16 mouse cellular contexts compared by ENCODE assay signal in the genomic region with DNA sequence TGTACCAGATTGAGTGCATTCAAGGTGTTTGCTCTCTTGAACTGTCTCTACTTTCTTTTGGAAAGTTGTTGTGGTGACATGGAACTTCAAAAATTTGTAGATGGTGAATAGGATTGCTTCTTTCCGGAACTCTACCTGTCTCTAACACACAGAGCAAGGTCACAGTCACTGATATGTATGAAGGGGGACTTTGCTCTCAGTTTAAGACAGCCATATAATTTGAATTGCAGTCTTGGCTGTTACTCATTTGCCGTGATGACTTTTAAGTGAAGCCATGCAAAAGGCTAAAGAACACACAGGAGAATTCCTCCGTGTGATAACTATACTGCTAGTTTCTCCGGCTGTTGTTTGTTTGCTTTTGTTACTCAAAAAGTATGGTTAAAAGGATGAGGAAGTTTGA.
A peak's percentile ranks its signal among the peaks of the same experiment; 100 is the strongest.
DNase-seq lines count a peak whose midpoint lies in the region; ATAC-seq lines count a peak whose summit lies in the region.
"Had no signal": no experiment of that assay in that cellular context is flagged by ENCODE, and none has a peak within 500 bp of the region (broad histone marks: within the 10 kb centered on the region; RNA-seq: fewer than 3 reads in every experiment).

No protein-coding gene starts in this region.

- H3K9ac ChIP-seq in heart, embryonic 13.5 days = no peak overlapping the region
- H3K9ac ChIP-seq in limb, embryonic 12.5 days (replicated peaks) = no peak overlapping the region
- H3K9ac ChIP-seq in intestine, embryonic 16.5 days (ENCODE audit: low read depth, low read length) = no peak overlapping the region
- H3K9ac ChIP-seq: liver, embryonic 13.5 days; lung, embryonic 14.5 days had no signal

- 0 out of 2 replicates have a peak overlapping the region, but pooled peaks have one; percentile 54 for H3K27ac ChIP-seq in heart, embryonic 13.5 days (replicated peaks)
- peak overlapping the region; percentile 45 for H3K27ac ChIP-seq in limb, embryonic 12.5 days
- H3K27ac ChIP-seq in limb, embryonic 10.5 days = no peak overlapping the region
- peak overlapping the region; percentile 83 for H3K27ac ChIP-seq in intestine, embryonic 16.5 days (ENCODE audit: low read length)
- H3K27ac ChIP-seq: heart, embryonic 10.5 days; liver, embryonic 13.5 days had no signal

- ATAC-seq in heart, embryonic 13.5 days (ENCODE audit: extremely low read depth, insufficient number of reproducible peaks, low FRiP score, low TSS enrichment) = no peak
- ATAC-seq in limb, embryonic 12.5 days (ENCODE audit: insufficient number of reproducible peaks, insufficient read depth, low FRiP score, low TSS enrichment, low read depth) = no peak
- peak; percentile 62 for ATAC-seq in intestine, embryonic 16.5 days

- 49% methylated on average over 4 of the region's 4 CpGs for WGBS in heart, embryonic 13.5 days
- WGBS in limb, embryonic 12.5 days = 30% methylated on average over 4 of the region's 4 CpGs
- 46% methylated on average over 4 of the region's 4 CpGs for WGBS in limb, embryonic 10.5 days
- WGBS in intestine, embryonic 16.5 days = 40% methylated on average over 4 of the region's 4 CpGs

- no peaks in the 10 kb centered on the region for H3K9me3 ChIP-seq in heart, embryonic 13.5 days
- no peaks in the 10 kb centered on the region for H3K9me3 ChIP-seq in limb, embryonic 12.5 days
- H3K9me3 ChIP-seq in limb, embryonic 10.5 days (replicated peaks) = no peaks in the 10 kb centered on the region
- no peaks in the 10 kb centered on the region for H3K9me3 ChIP-seq in intestine, embryonic 16.5 days (ENCODE audit: control insufficient read depth, low read length)
- H3K9me3 ChIP-seq: heart, embryonic 10.5 days; liver, embryonic 13.5 days had no signal

- H3K4me1 ChIP-seq in heart, embryonic 13.5 days = peaks cover 51% of the 10 kb centered on the region
- H3K4me1 ChIP-seq in limb, embryonic 12.5 days (replicated peaks) = peaks cover 36% of the 10 kb centered on the region
- H3K4me1 ChIP-seq in limb, embryonic 10.5 days = peaks cover 28% of the 10 kb centered on the region
- peaks cover 3% of the 10 kb centered on the region; the same call in 1 of the 2 replicates for H3K4me1 ChIP-seq in intestine, embryonic 16.5 days (ENCODE audit: control insufficient read depth, insufficient read depth, low read length)

- H3K27me3 ChIP-seq in heart, embryonic 13.5 days (replicated peaks) = no peaks in the 10 kb centered on the region
- no peaks in the 10 kb centered on the region for H3K27me3 ChIP-seq in limb, embryonic 12.5 days
- H3K27me3 ChIP-seq in limb, embryonic 10.5 days (ENCODE audit: low read depth, poor library complexity, severe bottlenecking) = no peaks in the 10 kb centered on the region
- H3K27me3 ChIP-seq in intestine, embryonic 16.5 days (replicated peaks; ENCODE audit: control insufficient read depth, insufficient read depth, low read length) = no peaks in the 10 kb centered on the region

- DNase-seq in heart, adult 18-20 months = no peak
- no peak for DNase-seq in limb, embryonic 10.5 days (ENCODE audit: low spot score)
- no peak for DNase-seq in T-cell, adult 2 months (ENCODE audit: low spot score)
- no peak for DNase-seq in B cell, adult 2 months
- DNase-seq: cerebellum, adult 8-10 months; heart, postnatal 10 days; kidney, postnatal 10 days; left cerebral cortex, postnatal 4 days; liver, embryonic 13.5 days; lung, embryonic 14.5 days; lung, postnatal 4 days; thymus, postnatal 14 days had no signal

- no peak overlapping the region for H3K4me3 ChIP-seq in heart, embryonic 13.5 days
- H3K4me3 ChIP-seq in limb, embryonic 12.5 days (replicated peaks) = no peak overlapping the region
- H3K4me3 ChIP-seq in limb, embryonic 10.5 days = no peak overlapping the region
- H3K4me3 ChIP-seq in intestine, embryonic 16.5 days (ENCODE audit: low read length) = no peak overlapping the region
- H3K4me3 ChIP-seq: liver, embryonic 13.5 days had no signal

- H3K36me3 ChIP-seq in heart, embryonic 13.5 days = peaks cover 7% of the 10 kb centered on the region
- peaks cover 7% of the 10 kb centered on the region; the same call in 1 of the 2 replicates for H3K36me3 ChIP-seq in limb, embryonic 12.5 days
- H3K36me3 ChIP-seq in limb, embryonic 10.5 days = peaks cover 5% of the 10 kb centered on the region
- no peaks in the 10 kb centered on the region for H3K36me3 ChIP-seq in intestine, embryonic 16.5 days (ENCODE audit: control insufficient read depth, insufficient read depth, low read length)
- H3K36me3 ChIP-seq: liver, embryonic 13.5 days had no signal

- peak overlapping the region; percentile 72; the same call in 1 of the 2 replicates for H3K4me2 ChIP-seq in heart, embryonic 13.5 days
- peak overlapping the region; percentile 57; the same call in 1 of the 2 replicates for H3K4me2 ChIP-seq in limb, embryonic 12.5 days
- peak overlapping the region; percentile 38 for H3K4me2 ChIP-seq in intestine, embryonic 16.5 days (ENCODE audit: low read depth, low read length)
- H3K4me2 ChIP-seq: liver, embryonic 13.5 days had no signal
